Mouse (Mus musculus) heart, postnatal 0 days (tissue): ENCODE measurements around the gene Fut1. TPM values are rescaled to one million over a fixed set of nuclear protein-coding genes. Genes with fewer than 3 reads are reported as not detected.

Experiments
- ATAC-seq: fragments of 200-750 bp; cut with Nextera tagmentation; 2 replicates; pipeline ENCODE4 v1.8.0; 2017; ENCODE audit warnings: low read depth, moderate number of reproducible peaks, moderate library complexity; ENCODE audit not compliant: insufficient read depth
- DNase-seq: peaks from one replicate; pipeline ENCODE4 v3.0.0-alpha.2; 2016; ENCODE audit warnings: low spot score
- H3K27ac ChIP-seq: fragments of 300-500 bp; sonication (generic); 2 replicates; pipeline ENCODE4 v1.5.1; 2014; ENCODE audit warnings: low read depth, mild to moderate bottlenecking
- H3K27me3 ChIP-seq: fragments of 300-500 bp; sonication (generic); 2 replicates; pipeline ENCODE4 v1.6.1; 2014; ENCODE audit warnings: low read length, mixed read lengths; ENCODE audit not compliant: control insufficient read depth, insufficient read depth
- H3K36me3 ChIP-seq: fragments of 300-500 bp; sonication (generic); replicated peaks from 2 replicates; pipeline ENCODE4 v1.6.1; 2014; ENCODE audit warnings: low read length, mixed read lengths; ENCODE audit not compliant: control insufficient read depth, insufficient read depth
- H3K4me1 ChIP-seq: fragments of 300-500 bp; sonication (generic); 2 replicates; pipeline ENCODE4 v1.6.1; 2014; ENCODE audit warnings: antibody characterized with exemption; ENCODE audit not compliant: control insufficient read depth, insufficient read depth
- H3K4me2 ChIP-seq: fragments of 300-500 bp; sonication (generic); 2 replicates; pipeline ENCODE4 v1.6.1; 2014; ENCODE audit warnings: low read depth, mild to moderate bottlenecking, low read length, moderate library complexity
- H3K4me3 ChIP-seq: fragments of 300-500 bp; sonication (generic); 2 replicates; pipeline ENCODE4 v1.5.1; 2014; ENCODE audit warnings: low read depth, low read length
- H3K9ac ChIP-seq: fragments of 300-500 bp; sonication (generic); replicated peaks from 2 replicates; pipeline ENCODE4 v1.6.1; 2014; ENCODE audit warnings: low read depth, low read length, mixed read lengths
- H3K9me3 ChIP-seq: fragments of 300-500 bp; sonication (generic); replicated peaks from 2 replicates; pipeline ENCODE4 v1.6.1; 2016; ENCODE audit warnings: low read length; ENCODE audit not compliant: control insufficient read depth
- CTCF ChIP-seq: IDR thresholded peaks from 2 replicates; pipeline ENCODE4 v1.5.1; 2016; ENCODE audit warnings: antibody characterized with exemption, control low read depth, low read depth
- EP300 ChIP-seq: IDR thresholded peaks from 2 replicates; pipeline ENCODE4 v1.6.1; 2016; ENCODE audit warnings: antibody characterized with exemption, low read depth
- WGBS: fragments of 180-500 bp; shearing (Covaris S2); extraction: QIAGEN DNeasy Blood & Tissue Kit; methylation state at CpG from one replicate; pipeline ENCODE4 v1.1.7; 2014; 5-methylcytosine and 5-hydroxymethylcytosine counted together
- polyA plus RNA-seq: library from polyadenylated mRNA; unstranded; fragments of >200 nt; fragmentation: Nextera tagmentation; extraction: Ambion mirVana; gene quantifications from 2 replicates; pipeline ENCODE4 v1.2.1, GENCODE M21; 2015
- total RNA-seq: library from RNA; depleted of rRNA; stranded (reverse); fragments of >200 nt; gene quantifications from 2 replicates; pipeline ENCODE4 v1.2.3, GENCODE M21; 2014; ENCODE audit warnings: low replicate concordance

The Fut1 gene
- total and polyA plus RNA-seq, 2 experiments from 2014 or later: not detected

GRCm38 (mm10) chr7:45589898-45590297 lies 27.2 kb upstream of the Fut1 start:
- no peak overlapping the region for H3K4me2 ChIP-seq
- no peaks in the 10 kb centered on the region for H3K27me3 ChIP-seq
- H3K9me3 ChIP-seq: no peaks in the 10 kb centered on the region
- peaks cover 18% of the 10 kb centered on the region for H3K36me3 ChIP-seq
- H3K4me1 ChIP-seq: no peaks in the 10 kb centered on the region
- no peak overlapping the region for H3K4me3 ChIP-seq
- WGBS: 95% methylated on average over 5 of the region's 5 CpGs
- no peak for DNase-seq
- TF ChIP-seq CTCF (no peak), EP300 (no peak)
- H3K27ac ChIP-seq: no peak overlapping the region
- ATAC-seq: no peak
- no peak overlapping the region for H3K9ac ChIP-seq

DNA sequence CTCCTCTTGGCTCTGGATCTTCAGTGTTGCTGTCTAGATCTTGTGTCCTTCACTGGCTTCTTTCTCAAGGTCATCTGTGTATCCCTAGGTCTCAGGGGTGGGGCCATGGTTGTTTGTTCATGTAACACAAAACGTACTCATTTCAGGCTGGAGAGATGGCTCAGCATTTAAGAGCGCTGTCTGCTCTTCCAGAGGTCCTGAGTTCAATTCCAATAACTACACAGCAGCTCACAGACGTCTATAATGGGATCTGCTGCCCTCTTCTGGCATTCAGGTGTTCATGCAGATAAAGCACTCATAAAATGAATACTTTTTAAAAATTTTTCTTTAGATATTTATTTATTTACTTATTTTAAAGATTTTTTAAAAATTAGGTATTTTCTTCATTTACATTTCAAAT lies 26.2 kb upstream of the Fut1 start:
- WGBS: 65% methylated on average over 3 of the region's 3 CpGs
- Histone ChIP-seq H3K27me3 (no peaks in the 10 kb centered on the region), H3K4me3 (no peak overlapping the region), H3K9me3 (no peaks in the 10 kb centered on the region), H3K4me1 (no peaks in the 10 kb centered on the region), H3K36me3 (peaks cover 9% of the 10 kb centered on the region; the same call in 1 of the 2 replicates), H3K27ac (no peak overlapping the region), H3K9ac (no peak overlapping the region), H3K4me2 (no peak overlapping the region)
- DNase-seq (no peak), ATAC-seq (no peak)
- TF ChIP-seq CTCF (peak; percentile 22; the same call in 1 of the 2 replicates), EP300 (no peak)

- Histone ChIP-seq H3K4me3 (no peak overlapping the region), H3K9me3 (no peaks in the 10 kb centered on the region), H3K4me2 (no peak overlapping the region), H3K27ac (no peak overlapping the region), H3K27me3 (no peaks in the 10 kb centered on the region), H3K9ac (no peak overlapping the region), H3K4me1 (no peaks in the 10 kb centered on the region), H3K36me3 (0 out of 2 replicates have a peak, but pooled peaks cover 4% of the 10 kb centered on the region)
- ATAC-seq (no peak), DNase-seq (no peak)
- 69% methylated on average over 7 of the region's 7 CpGs for WGBS
- TF ChIP-seq EP300 (no peak), CTCF (no peak)
These were observed 25.2 kb upstream of the Fut1 start for GRCm38 (mm10) chr7:45591880-45592279.

DNA sequence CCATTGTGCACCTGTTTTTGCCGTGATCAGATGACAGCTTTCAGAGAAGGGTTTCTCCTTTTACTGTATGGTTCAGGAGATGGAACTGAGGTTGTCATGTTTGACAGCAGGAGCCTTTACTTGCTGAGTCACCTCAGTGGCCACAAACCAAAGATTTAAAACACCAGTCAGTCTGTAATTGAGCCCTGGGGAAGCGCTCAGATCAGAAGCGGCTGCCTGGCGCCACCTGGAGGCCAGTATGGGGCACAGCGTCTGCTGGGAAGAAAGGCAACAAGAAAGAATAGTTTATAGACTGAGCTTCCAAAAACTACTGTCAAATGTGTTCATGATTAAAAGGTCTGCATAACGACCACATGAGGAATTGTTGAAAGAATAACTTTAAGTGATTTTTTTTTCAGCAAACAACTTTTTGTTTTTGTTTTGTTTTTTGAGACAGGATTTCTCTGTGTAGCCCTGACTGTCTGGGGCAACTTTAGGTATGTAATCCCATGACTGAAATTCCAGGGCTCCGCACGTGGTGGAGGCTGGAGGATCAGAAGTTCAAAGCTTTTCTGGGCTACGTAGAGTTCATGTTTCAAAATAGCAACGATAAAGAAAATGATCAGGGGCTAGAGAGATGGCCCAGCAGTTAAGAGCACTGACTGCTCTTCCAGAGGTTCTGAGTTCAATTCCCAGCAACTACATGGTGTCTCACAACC lies 23.8 kb upstream of the Fut1 start:
- Histone ChIP-seq H3K4me3 (no peak overlapping the region), H3K9me3 (no peaks in the 10 kb centered on the region), H3K27ac (no peak overlapping the region), H3K4me2 (no peak overlapping the region), H3K36me3 (no peaks in the 10 kb centered on the region), H3K4me1 (no peaks in the 10 kb centered on the region), H3K9ac (no peak overlapping the region), H3K27me3 (no peaks in the 10 kb centered on the region)
- 0 out of 2 replicates have a peak, but pooled peaks have one; percentile 33 for TF ChIP-seq EP300
- TF ChIP-seq CTCF: peak; percentile 89
- DNase-seq (peak; percentile 73), ATAC-seq (no peak)
- 15% methylated on average over 10 of the region's 10 CpGs for WGBS

GRCm38 (mm10) chr7:45595176-45595575 lies 21.9 kb upstream of the Fut1 start:
- Histone ChIP-seq H3K4me2 (no peak overlapping the region), H3K4me1 (no peaks in the 10 kb centered on the region; the same call in 1 of the 2 replicates), H3K27ac (no peak overlapping the region), H3K36me3 (no peaks in the 10 kb centered on the region), H3K4me3 (no peak overlapping the region), H3K9me3 (no peaks in the 10 kb centered on the region), H3K27me3 (no peaks in the 10 kb centered on the region), H3K9ac (no peak overlapping the region)
- no peak for ATAC-seq
- DNase-seq: no peak
- no peak for TF ChIP-seq CTCF
- no peak for TF ChIP-seq EP300
- WGBS: 83% methylated on average over 4 of the region's 4 CpGs

GRCm38 (mm10) chr7:45596107-45596506 lies 21.0 kb upstream of the Fut1 start:
- DNase-seq: no peak
- H3K27ac ChIP-seq: no peak overlapping the region
- H3K4me1 ChIP-seq: no peaks in the 10 kb centered on the region; the same call in 1 of the 2 replicates
- no peak overlapping the region for H3K9ac ChIP-seq
- H3K4me2 ChIP-seq: no peak overlapping the region
- TF ChIP-seq EP300 (no peak), CTCF (no peak)
- H3K27me3 ChIP-seq: no peaks in the 10 kb centered on the region
- H3K9me3 ChIP-seq: no peaks in the 10 kb centered on the region
- H3K36me3 ChIP-seq: no peaks in the 10 kb centered on the region
- 67% methylated on average over 1 of the region's 1 CpGs for WGBS
- ATAC-seq: no peak
- no peak overlapping the region for H3K4me3 ChIP-seq
